Mouse (Mus musculus) stomach, postnatal 0 days (tissue): ENCODE measurements around the gene Mad1l1.

ENCODE experiments used
- CTCF ChIP-seq: IDR thresholded peaks from 2 replicates; pipeline ENCODE4 v1.5.1; 2016; ENCODE audit warnings: antibody characterized with exemption, low read depth, mild to moderate bottlenecking, moderate library complexity
- EP300 ChIP-seq: optimal IDR thresholded peaks from 2 replicates; pipeline ENCODE3; 2016; ENCODE audit warnings: antibody characterized with exemption

- TF ChIP-seq CTCF = peak; percentile 25; the same call in 1 of the 2 replicates
- TF ChIP-seq EP300 = no peak
Measured at GRCm38 (mm10) chr5:140270976-140271685, 50.2 kb downstream of the Mad1l1 start.
